Comparison of ENCODE assay signal across 8 mouse cellular contexts in the genomic region with DNA sequence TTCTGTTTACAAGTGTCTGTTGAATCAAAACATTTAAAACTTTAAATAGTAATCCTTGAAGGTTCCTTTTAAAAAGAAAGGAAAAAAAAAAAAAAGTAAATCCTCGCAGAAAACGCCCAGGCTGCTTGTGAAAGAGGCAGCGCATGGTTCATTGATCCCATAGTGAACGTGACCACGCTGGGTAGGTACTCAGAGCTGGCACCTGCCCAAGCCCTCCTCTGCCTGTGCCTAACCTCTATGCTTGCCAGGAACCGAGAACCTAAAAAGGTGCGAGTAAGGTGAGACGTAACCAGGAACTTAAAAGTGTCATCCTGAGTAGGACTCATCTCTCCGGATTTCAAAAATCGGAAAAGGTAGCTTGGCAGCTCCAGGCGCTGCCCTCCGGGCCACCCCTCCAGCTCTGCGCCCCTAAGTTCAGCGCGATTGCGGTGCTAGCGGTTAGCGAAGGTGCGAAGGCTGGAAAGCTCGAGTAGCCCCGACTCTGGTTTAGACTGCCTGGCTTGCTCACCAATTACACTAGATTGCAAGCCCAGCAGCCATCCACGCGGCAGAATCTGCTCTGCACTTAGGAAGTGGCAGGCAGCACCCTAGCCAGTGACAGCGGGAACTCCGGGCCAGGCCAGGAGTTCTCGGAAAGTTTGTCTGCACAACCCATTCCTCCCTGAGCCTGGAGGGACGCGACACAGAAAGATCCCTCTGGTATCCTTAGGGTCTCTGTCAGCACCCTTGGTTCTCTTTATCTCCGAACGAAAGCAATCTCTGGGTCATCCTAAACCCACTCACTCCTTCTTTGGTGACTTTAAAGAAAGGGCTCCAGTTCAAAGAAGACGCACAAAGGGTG. TPM values are rescaled to one million over a fixed set of nuclear protein-coding genes. Genes with fewer than 3 reads are reported as not detected.
DNase-seq lines count a peak whose midpoint lies in the region; ATAC-seq and TF ChIP-seq lines count a peak whose summit lies in the region.

No protein-coding gene starts in this region.

- no peaks in the 10 kb centered on the region for H3K36me3 ChIP-seq in heart, adult 2 months (ENCODE audit: control insufficient read depth, insufficient read depth, low read length)
- H3K36me3 ChIP-seq in kidney, adult 2 months (ENCODE audit: control insufficient read depth, insufficient read depth, low read length): no peaks in the 10 kb centered on the region
- H3K36me3 ChIP-seq in lung, embryonic 14.5 days (ENCODE audit: insufficient read depth): no peaks in the 10 kb centered on the region
- no peaks in the 10 kb centered on the region for H3K36me3 ChIP-seq in neural tube, embryonic 13.5 days

- DNase-seq in left cerebral cortex, adult 2 months (ENCODE audit: extremely low spot score in 1 of 2, low spot score in 2 of 2): no peak
- DNase-seq in left cerebral cortex, adult 9 months (ENCODE audit: low spot score in 2 of 2): no peak
- DNase-seq in adrenal gland, postnatal 25 days: peak; percentile 18
- peak; percentile 54 to 60 for DNase-seq in heart, adult 2 months
- DNase-seq in kidney, adult 2 months: peak; percentile 73
- peak; percentile 68 for DNase-seq in lung, embryonic 14.5 days
- DNase-seq in layer of hippocampus, adult 11-12 months (ENCODE audit: low spot score): no peak

- H3K27ac ChIP-seq in left cerebral cortex, adult 2 months: no peak overlapping the region
- no peak overlapping the region for H3K27ac ChIP-seq in heart, adult 2 months
- H3K27ac ChIP-seq in kidney, adult 2 months (ENCODE audit: insufficient read depth, low read depth, low read length): no peak overlapping the region
- no peak overlapping the region for H3K27ac ChIP-seq in lung, embryonic 14.5 days (ENCODE audit: low read depth)
- H3K27ac ChIP-seq in neural tube, embryonic 13.5 days (replicated peaks): no peak overlapping the region

- H3K4me2 ChIP-seq in lung, embryonic 14.5 days: peak overlapping the region; percentile 65
- peak overlapping the region; percentile 54 for H3K4me2 ChIP-seq in neural tube, embryonic 13.5 days

- peak overlapping the region; percentile 17 for H3K4me3 ChIP-seq in left cerebral cortex, adult 2 months
- peak overlapping the region; percentile 40 for H3K4me3 ChIP-seq in heart, adult 2 months
- 0 out of 2 replicates have a peak overlapping the region, but pooled peaks have one; percentile 7 for H3K4me3 ChIP-seq in kidney, adult 2 months (ENCODE audit: insufficient read depth, low read depth, low read length)
- H3K4me3 ChIP-seq in lung, embryonic 14.5 days (ENCODE audit: low read depth, low read length): peak overlapping the region; percentile 35
- peak overlapping the region; percentile 26 for H3K4me3 ChIP-seq in neural tube, embryonic 13.5 days

- H3K27me3 ChIP-seq in heart, adult 2 months (ENCODE audit: control insufficient read depth, insufficient read depth, low read length): peaks cover 9% of the 10 kb centered on the region
- H3K27me3 ChIP-seq in kidney, adult 2 months (replicated peaks; ENCODE audit: control insufficient read depth, insufficient read depth, low read length): no peaks in the 10 kb centered on the region
- peaks cover 44% of the 10 kb centered on the region for H3K27me3 ChIP-seq in lung, embryonic 14.5 days (ENCODE audit: insufficient read depth, low read length)
- peaks cover 57% of the 10 kb centered on the region for H3K27me3 ChIP-seq in neural tube, embryonic 13.5 days

- H3K79me2 ChIP-seq in heart, adult 2 months (replicated peaks; ENCODE audit: control insufficient read depth, insufficient read depth, low read length): no peaks in the 10 kb centered on the region

- no peak overlapping the region for H3K9ac ChIP-seq in heart, adult 2 months (ENCODE audit: low read depth, low read length)
- 0 out of 2 replicates have a peak overlapping the region, but pooled peaks have one; percentile 10 for H3K9ac ChIP-seq in lung, embryonic 14.5 days
- no peak overlapping the region for H3K9ac ChIP-seq in neural tube, embryonic 13.5 days

- ATAC-seq in lung, embryonic 14.5 days (ENCODE audit: insufficient read depth): peak; percentile 12; the same call in 1 of the 2 replicates
- 0 out of 2 replicates have a peak, but pooled peaks have one; percentile 3 for ATAC-seq in neural tube, embryonic 13.5 days (ENCODE audit: low read depth)

- TF ChIP-seq CTCF in left cerebral cortex, adult 2 months (IDR thresholded peaks at IDR 0.05): no peak
- no peak for TF ChIP-seq CTCF in heart, adult 2 months (IDR thresholded peaks at IDR 0.05)
- no peak for TF ChIP-seq CTCF in kidney, adult 2 months (conservative IDR thresholded peaks at IDR 0.05; ENCODE audit: insufficient read depth, insufficient read length, low read depth, low read length)
- no peak for TF ChIP-seq CTCF in lung, embryonic 14.5 days (IDR thresholded peaks at IDR 0.05; ENCODE audit: low read depth)

- peaks cover 1% of the 10 kb centered on the region; the same call in 1 of the 2 replicates for H3K4me1 ChIP-seq in heart, adult 2 months (ENCODE audit: control insufficient read depth, insufficient read depth, low read length)
- H3K4me1 ChIP-seq in kidney, adult 2 months (ENCODE audit: control insufficient read depth, insufficient read depth, low read length): 0 out of 2 replicates have a peak, but pooled peaks cover 3% of the 10 kb centered on the region
- peaks cover 6% of the 10 kb centered on the region; the same call in 1 of the 2 replicates for H3K4me1 ChIP-seq in lung, embryonic 14.5 days (ENCODE audit: insufficient read depth)
- H3K4me1 ChIP-seq in neural tube, embryonic 13.5 days (replicated peaks): peaks cover 20% of the 10 kb centered on the region

- WGBS in heart, adult 2 months: 9% methylated on average over 31 of the region's 31 CpGs
- WGBS in kidney, adult 2 months: 8% methylated on average over 31 of the region's 31 CpGs
- WGBS in lung, embryonic 14.5 days: 3% methylated on average over 31 of the region's 31 CpGs
- under 1% methylated on average over 31 of the region's 31 CpGs for WGBS in neural tube, embryonic 13.5 days

- TF ChIP-seq EP300 in heart, adult 2 months (IDR thresholded peaks at IDR 0.05; ENCODE audit: insufficient read depth, low read depth, low read length): no peak

- intact Hi-C loops in left cerebral cortex, adult 2 months (cut with DNase I): loop anchor here (5.0 kb wide), 2 partner anchors 475 to 960 kb away; a partner anchor contains a TSS
- intact Hi-C loops in heart, adult 2 months (cut with DNase I): loop anchor here (5.0 to 10.0 kb wide), 2 partner anchors 105 to 538 kb away; a partner anchor contains a TSS

- no peaks in the 10 kb centered on the region for H3K9me3 ChIP-seq in lung, embryonic 14.5 days (ENCODE audit: low read depth, low read length)
- H3K9me3 ChIP-seq in neural tube, embryonic 13.5 days: no peaks in the 10 kb centered on the region

- TF ChIP-seq POLR2A in heart, adult 2 months (IDR thresholded peaks at IDR 0.05; ENCODE audit: insufficient read depth, low read depth, low read length): no peak
- no peak for TF ChIP-seq POLR2A in kidney, adult 2 months (IDR thresholded peaks at IDR 0.05; ENCODE audit: low read depth, low read length)

RNA-seq across cellular contexts. Expression of a gene that starts 1.3 kb away (rescaled TPM):
- under 1 TPM; 0.93 to 0.94 TPM for total RNA-seq in left cerebral cortex, adult 2 months (2021)
- 1.1 and 3.0 TPM in 2 replicates for total RNA-seq in adrenal gland, postnatal 25 days (2021)
- under 1 TPM; 0.89 to 0.97 TPM for total RNA-seq in heart, adult 2 months (2021)
- polyA plus RNA-seq in heart, adult 2 months (2012; rRNA removed): 1.6 and 2.6 TPM in 2 replicates
- polyA plus RNA-seq in kidney, adult 2 months (2012; rRNA removed): 1.8 and 1.9 TPM in 2 replicates
- polyA plus RNA-seq in lung, embryonic 14.5 days (2014; fragmentation: Nextera tagmentation; extraction: Ambion mirVana): 2.6 and 2.7 TPM in 2 replicates
- 0.93 and 0.99 TPM in 2 replicates for polyA plus RNA-seq in neural tube, embryonic 13.5 days (2015; fragmentation: Nextera tagmentation; extraction: Ambion mirVana)

Comparison
In these comparisons a context has a peak if more than half of its experiments do, and no peak if none do; other contexts are left out.
1. DNase-seq: peak in adrenal gland, postnatal 25 days (single experiment), heart, adult 2 months (2 of 2), kidney, adult 2 months (single experiment) and lung, embryonic 14.5 days (single experiment); none in left cerebral cortex, adult 2 months (0 of 2), left cerebral cortex, adult 9 months (0 of 2) and layer of hippocampus, adult 11-12 months (single experiment).
2. Peak in every context shown above with its lines, with median percentiles within 50 percentile points of each other: H3K4me3 ChIP-seq.